Mouse (Mus musculus) stomach, embryonic 14.5 days (tissue): ENCODE data around the gene Tmem63c. TPM values are rescaled to one million over a fixed set of nuclear protein-coding genes. Genes with fewer than 3 reads are reported as not detected.

Experiments used
- ATAC-seq: fragments of 200-750 bp; cut with Nextera tagmentation; 2 replicates; pipeline ENCODE4 v1.8.0; 2017; ENCODE audit warnings: low read depth, moderate TSS enrichment; ENCODE audit not compliant: insufficient number of reproducible peaks, insufficient read depth, low FRiP score
- H3K27ac ChIP-seq: fragments of 300-500 bp; sonication (generic); 2 replicates; pipeline ENCODE4 v1.5.1; 2014; ENCODE audit warnings: mild to moderate bottlenecking, low read length, moderate library complexity, mixed read lengths
- H3K27me3 ChIP-seq: fragments of 300-500 bp; sonication (generic); 2 replicates; pipeline ENCODE4 v1.6.1; 2014; ENCODE audit warnings: low read length, control low read depth, mixed read lengths; ENCODE audit not compliant: control insufficient read depth, insufficient read depth
- H3K36me3 ChIP-seq: fragments of 300-500 bp; sonication (generic); 2 replicates; pipeline ENCODE4 v1.6.1; 2014; ENCODE audit warnings: mild to moderate bottlenecking, control low read depth, low read length, moderate library complexity, mixed read lengths; ENCODE audit not compliant: control insufficient read depth, insufficient read depth
- H3K4me1 ChIP-seq: fragments of 300-500 bp; sonication (generic); 2 replicates; pipeline ENCODE4 v1.6.1; 2014; ENCODE audit warnings: low read length, control low read depth, mixed read lengths; ENCODE audit not compliant: control insufficient read depth, insufficient read depth
- H3K4me2 ChIP-seq: fragments of 300-500 bp; sonication (generic); replicated peaks from 2 replicates; pipeline ENCODE4 v1.6.1; 2014; ENCODE audit warnings: low read depth, low read length, control low read depth
- H3K4me3 ChIP-seq: fragments of 300-500 bp; sonication (generic); 2 replicates; pipeline ENCODE4 v1.5.1; 2014; ENCODE audit warnings: low read depth, low read length, control low read depth
- H3K9ac ChIP-seq: fragments of 300-500 bp; sonication (generic); replicated peaks from 2 replicates; pipeline ENCODE4 v1.6.1; 2014; ENCODE audit warnings: low read depth, mild to moderate bottlenecking, control low read depth, low read length, moderate library complexity, mixed read lengths
- H3K9me3 ChIP-seq: fragments of 300-500 bp; sonication (generic); 2 replicates; pipeline ENCODE4 v1.6.1; 2016; ENCODE audit warnings: low read depth, low read length, control low read depth; ENCODE audit not compliant: control insufficient read depth
- whole genome bisulfite sequencing: fragments of 180-500 bp; shearing (Covaris S2); extraction: QIAGEN DNeasy Blood & Tissue Kit; methylation state at CpG from one replicate; pipeline ENCODE4 v1.1.7; 2014; 5-methylcytosine and 5-hydroxymethylcytosine counted together
- polyA plus RNA-seq: library from polyadenylated mRNA; unstranded; fragments of >200 nt; fragmentation: Nextera tagmentation; extraction: Ambion mirVana; gene quantifications from 2 replicates; pipeline ENCODE4 v1.2.1, GENCODE M21; 2014

Tmem63c gene
- polyA plus RNA-seq, 1 experiment from 2014 or later = 0.77 TPM

GRCm38 (mm10) chr12:87044711-87045110 is 23.6 kb downstream of the Tmem63c start:
- H3K4me2 ChIP-seq = no peak overlapping the region
- no peaks in the 10 kb centered on the region for H3K27me3 ChIP-seq
- no peak overlapping the region for H3K9ac ChIP-seq
- H3K27ac ChIP-seq = no peak overlapping the region
- H3K4me1 ChIP-seq = 0 out of 2 replicates have a peak, but pooled peaks cover 3% of the 10 kb centered on the region
- H3K9me3 ChIP-seq = no peaks in the 10 kb centered on the region
- WGBS = 16% methylated on average over 5 of the region's 5 CpGs
- no peak overlapping the region for H3K4me3 ChIP-seq
- ATAC-seq = peak; percentile 75; the same call in 1 of the 2 replicates
- no peaks in the 10 kb centered on the region for H3K36me3 ChIP-seq

- Histone ChIP-seq H3K9me3 (no peaks in the 10 kb centered on the region), H3K4me2 (no peak overlapping the region), H3K27me3 (no peaks in the 10 kb centered on the region), H3K4me1 (0 out of 2 replicates have a peak, but pooled peaks cover 3% of the 10 kb centered on the region), H3K4me3 (no peak overlapping the region), H3K36me3 (no peaks in the 10 kb centered on the region), H3K27ac (no peak overlapping the region), H3K9ac (no peak overlapping the region)
- no peak for ATAC-seq
- 46% methylated on average over 3 of the region's 3 CpGs for WGBS
Observed at GRCm38 (mm10) chr12:87047536-87047935, 26.4 kb downstream of the Tmem63c start.

- H3K27me3 ChIP-seq = no peaks in the 10 kb centered on the region
- H3K9me3 ChIP-seq = no peaks in the 10 kb centered on the region
- no peak overlapping the region for H3K9ac ChIP-seq
- 24% methylated on average over 16 of the region's 16 CpGs for whole genome bisulfite sequencing
- H3K36me3 ChIP-seq = no peaks in the 10 kb centered on the region
- H3K4me1 ChIP-seq = no peaks in the 10 kb centered on the region
- no peak overlapping the region for H3K4me2 ChIP-seq
- ATAC-seq = no peak
- H3K27ac ChIP-seq = no peak overlapping the region
- no peak overlapping the region for H3K4me3 ChIP-seq
Observed at GRCm38 (mm10) chr12:87052661-87053321, 31.7 kb downstream of the Tmem63c start.

- no peak for ATAC-seq
- Histone ChIP-seq H3K27ac (no peak overlapping the region), H3K27me3 (no peaks in the 10 kb centered on the region), H3K9me3 (no peaks in the 10 kb centered on the region), H3K4me1 (no peaks in the 10 kb centered on the region), H3K9ac (no peak overlapping the region), H3K4me3 (no peak overlapping the region), H3K36me3 (no peaks in the 10 kb centered on the region), H3K4me2 (no peak overlapping the region)
- 68% methylated on average over 7 of the region's 7 CpGs for WGBS
Observed at GRCm38 (mm10) chr12:87054873-87055272, 33.7 kb downstream of the Tmem63c start.

GRCm38 (mm10) chr12:87057066-87057465 is 35.9 kb downstream of the Tmem63c start:
- Histone ChIP-seq H3K27me3 (no peaks in the 10 kb centered on the region), H3K4me1 (no peaks in the 10 kb centered on the region), H3K27ac (no peak overlapping the region), H3K9ac (no peak overlapping the region), H3K4me2 (no peak overlapping the region), H3K4me3 (no peak overlapping the region), H3K36me3 (no peaks in the 10 kb centered on the region), H3K9me3 (no peaks in the 10 kb centered on the region)
- 67% methylated on average over 17 of the region's 17 CpGs for WGBS
- no peak for ATAC-seq

GRCm38 (mm10) chr12:87065446-87065845 is 44.3 kb downstream of the Tmem63c start:
- no peak for ATAC-seq
- Histone ChIP-seq H3K27ac (no peak overlapping the region), H3K4me2 (no peak overlapping the region), H3K9me3 (no peaks in the 10 kb centered on the region), H3K9ac (no peak overlapping the region), H3K27me3 (no peaks in the 10 kb centered on the region), H3K4me1 (no peaks in the 10 kb centered on the region), H3K4me3 (no peak overlapping the region), H3K36me3 (no peaks in the 10 kb centered on the region)
- WGBS = 84% methylated on average over 11 of the region's 11 CpGs

GRCm38 (mm10) chr12:87066429-87066828 is 45.3 kb downstream of the Tmem63c start:
- H3K36me3 ChIP-seq = no peaks in the 10 kb centered on the region
- no peak for ATAC-seq
- no peaks in the 10 kb centered on the region for H3K4me1 ChIP-seq
- no peaks in the 10 kb centered on the region for H3K27me3 ChIP-seq
- no peak overlapping the region for H3K9ac ChIP-seq
- no peaks in the 10 kb centered on the region for H3K9me3 ChIP-seq
- H3K4me2 ChIP-seq = no peak overlapping the region
- H3K4me3 ChIP-seq = no peak overlapping the region
- H3K27ac ChIP-seq = no peak overlapping the region
- 78% methylated on average over 5 of the region's 5 CpGs for WGBS

- Histone ChIP-seq H3K4me2 (no peak overlapping the region), H3K27me3 (no peaks in the 10 kb centered on the region), H3K9ac (no peak overlapping the region), H3K4me3 (no peak overlapping the region), H3K4me1 (no peaks in the 10 kb centered on the region), H3K36me3 (no peaks in the 10 kb centered on the region), H3K27ac (no peak overlapping the region), H3K9me3 (no peaks in the 10 kb centered on the region)
- no peak for ATAC-seq
- 73% methylated on average over 5 of the region's 5 CpGs for WGBS
Observed at GRCm38 (mm10) chr12:87070520-87070919, 49.4 kb downstream of the Tmem63c start.

- Histone ChIP-seq H3K9ac (no peak overlapping the region), H3K4me3 (no peak overlapping the region), H3K4me1 (no peaks in the 10 kb centered on the region), H3K9me3 (no peaks in the 10 kb centered on the region), H3K4me2 (no peak overlapping the region), H3K36me3 (no peaks in the 10 kb centered on the region), H3K27ac (no peak overlapping the region), H3K27me3 (no peaks in the 10 kb centered on the region)
- WGBS = 96% methylated on average over 2 of the region's 2 CpGs
- no peak for ATAC-seq
Observed at GRCm38 (mm10) chr12:87076610-87077009, 55.5 kb downstream of the Tmem63c start.
